Mouse (Mus musculus): ENCODE data around the gene Paqr5.
A peak's percentile ranks its signal among the peaks of the same experiment; 100 is the strongest.

Paqr5 gene

GRCm38 (mm10) chr9:61960753-61961152, 65.9 kb downstream of the Paqr5 start:
- DNase-seq (ENCODE audit: low spot score in 2 of 2) = peak; percentile 24 to 39

GRCm38 (mm10) chr9:61959921-61960569, 66.6 kb downstream of the Paqr5 start:
- DNase-seq (ENCODE audit: low spot score in 2 of 2) = no peak

DNA sequence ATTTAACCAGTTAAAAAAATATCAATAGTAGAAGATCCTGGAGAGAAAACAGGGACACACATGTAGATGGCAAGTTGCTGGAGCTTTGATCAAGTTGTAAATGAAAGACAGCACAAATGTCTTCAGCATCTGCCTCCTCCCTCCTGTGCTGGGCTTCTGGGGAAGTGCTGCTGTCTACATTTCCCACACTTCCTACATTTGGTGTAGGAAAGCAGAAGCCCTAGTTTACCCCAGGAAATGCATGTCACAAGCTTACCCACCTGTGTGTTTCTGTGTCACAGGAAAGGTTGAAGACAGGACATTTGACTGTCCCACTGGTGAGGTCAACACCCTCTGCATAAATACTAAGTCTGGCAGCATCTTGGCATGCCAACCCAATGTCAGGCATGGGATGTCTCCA, 71.9 kb downstream of the Paqr5 start:
- DNase-seq (ENCODE audit: low spot score in 2 of 2) = no peak

GRCm38 (mm10) chr9:61952241-61952640, 74.4 kb downstream of the Paqr5 start:
- DNase-seq (ENCODE audit: low spot score in 2 of 2) = no peak

DNA sequence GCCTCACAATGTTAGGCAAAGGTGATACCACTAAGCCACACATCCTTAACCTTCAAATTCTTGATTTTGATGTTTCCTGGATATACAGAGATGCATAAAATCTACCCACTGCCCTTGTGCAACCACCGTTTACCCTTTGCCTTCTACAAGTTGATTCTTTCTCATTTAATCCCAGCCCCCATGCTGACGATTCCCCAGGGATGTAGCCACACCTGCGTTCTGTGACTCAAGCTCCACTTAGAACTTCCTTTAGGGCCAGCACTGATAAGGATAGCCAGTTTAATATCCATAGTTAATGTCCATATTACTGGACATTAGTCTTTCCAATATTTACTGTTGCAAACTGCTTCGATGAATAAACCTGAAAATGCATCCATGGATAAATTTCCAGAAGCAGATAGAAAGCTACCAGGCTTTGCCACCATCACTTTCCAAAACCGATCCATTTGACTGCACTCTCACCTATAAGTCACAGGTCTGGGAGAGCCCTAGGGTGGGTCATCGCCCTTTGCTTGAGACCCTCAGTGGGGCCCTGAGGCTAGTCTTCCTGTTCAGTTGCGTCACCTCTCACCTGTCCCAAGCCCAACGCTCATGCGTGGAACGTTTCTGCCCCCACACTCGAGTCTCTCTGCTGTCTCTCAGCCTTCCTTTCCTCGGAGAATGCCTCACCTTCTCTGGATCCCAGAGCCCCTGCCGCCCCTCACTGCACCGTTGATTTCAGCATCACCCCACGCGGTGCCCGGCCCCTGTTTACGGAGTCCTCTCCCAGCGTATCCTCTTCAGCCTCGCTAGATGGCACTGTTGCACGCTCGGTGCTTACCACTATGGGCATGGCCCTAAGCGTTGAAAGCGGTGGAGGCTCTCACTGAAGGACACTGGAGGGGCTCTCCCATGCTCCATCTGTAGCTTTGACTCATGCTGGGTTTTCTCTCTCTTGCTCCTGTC, 79.0 kb downstream of the Paqr5 start:
- peak; percentile 70 to 74 for DNase-seq (ENCODE audit: low spot score in 2 of 2)

GRCm38 (mm10) chr9:61946623-61947401, 79.8 kb downstream of the Paqr5 start, which contains the start of gene Kif23:
Gene Kif23 (minus strand): TSS chr9:61946774.
- peak; percentile 96 to 97 for DNase-seq (ENCODE audit: low spot score in 2 of 2)

- DNase-seq (ENCODE audit: low spot score in 2 of 2) = peak; percentile 48 to 52
Observed at GRCm38 (mm10) chr9:61945973-61946611, 80.6 kb downstream of the Paqr5 start.

DNA sequence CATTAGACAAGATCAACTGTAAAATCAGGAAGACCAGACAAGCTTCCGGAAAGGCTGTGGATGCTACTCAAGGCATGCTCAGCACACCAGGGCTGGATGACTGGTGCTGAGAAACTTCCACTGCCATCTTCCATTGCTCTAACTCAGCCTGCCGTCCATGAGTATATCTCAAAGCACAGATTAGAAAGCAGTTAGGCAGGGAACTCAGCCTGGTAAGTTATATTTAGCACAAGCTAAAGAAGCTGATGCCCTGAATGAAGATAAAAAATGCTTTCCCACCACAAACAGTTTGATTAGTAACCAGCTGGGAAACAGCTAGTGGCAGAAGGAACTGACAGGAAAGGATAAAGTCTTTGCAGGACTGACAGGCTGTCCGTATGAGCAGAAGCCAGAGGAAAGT, 85.6 kb downstream of the Paqr5 start:
- no peak for DNase-seq (ENCODE audit: low spot score in 2 of 2)

- no peak for DNase-seq (ENCODE audit: low spot score in 2 of 2)
Observed at GRCm38 (mm10) chr9:61933333-61933732, 93.3 kb downstream of the Paqr5 start.

GRCm38 (mm10) chr9:61932009-61932408, 94.6 kb downstream of the Paqr5 start:
- no peak for DNase-seq (ENCODE audit: low spot score in 2 of 2)

DNA sequence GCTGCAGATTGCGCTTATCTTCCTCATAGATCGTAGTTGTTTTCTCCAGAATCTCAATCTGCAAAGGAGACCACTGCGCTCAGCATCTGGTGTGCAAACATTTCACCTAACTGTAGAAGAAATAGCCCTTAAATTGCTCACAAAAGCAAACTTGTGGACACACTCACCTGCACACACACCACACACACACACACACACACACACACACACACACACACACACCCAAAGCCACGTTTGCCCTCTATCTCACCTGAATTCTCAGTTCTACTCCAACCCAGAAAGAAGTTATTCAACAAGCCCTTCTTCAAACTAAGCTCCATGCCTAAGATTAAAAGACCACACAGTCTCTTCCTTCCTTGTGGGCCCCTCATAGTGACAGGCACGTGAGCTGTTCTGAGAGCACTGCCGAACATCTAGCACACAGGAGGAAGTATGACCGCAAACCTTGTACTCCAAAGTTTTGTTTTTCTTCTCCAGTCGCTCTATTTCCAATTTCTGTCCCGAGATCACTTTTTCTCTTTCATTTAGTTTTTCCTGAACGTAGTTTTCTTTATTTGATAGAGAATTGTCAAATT, 101.5 kb downstream of the Paqr5 start:
- peak in 1 of 2 experiments; percentile 9 for DNase-seq (ENCODE audit: low spot score in 2 of 2)

DNA sequence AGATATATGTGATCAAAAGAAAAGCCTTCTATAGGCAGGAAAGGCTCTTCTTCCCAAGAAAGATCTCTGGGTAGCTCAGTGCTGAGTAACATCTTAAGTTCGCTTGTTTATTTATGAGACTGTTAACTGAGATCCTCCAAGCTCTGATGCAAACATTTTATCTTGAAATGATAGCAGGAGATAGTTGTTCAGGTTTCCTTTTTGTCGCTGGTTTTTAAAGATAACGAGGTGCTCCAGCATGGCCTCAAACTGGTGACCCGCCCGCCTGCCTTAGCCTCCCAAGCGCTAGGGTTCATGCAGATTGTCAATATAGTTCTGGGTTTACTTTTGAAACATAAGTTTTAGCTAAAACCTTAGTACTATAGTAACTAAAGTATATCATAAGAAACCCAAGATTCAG, 106.3 kb downstream of the Paqr5 start:
- no peak for DNase-seq (ENCODE audit: low spot score in 2 of 2)

DNA sequence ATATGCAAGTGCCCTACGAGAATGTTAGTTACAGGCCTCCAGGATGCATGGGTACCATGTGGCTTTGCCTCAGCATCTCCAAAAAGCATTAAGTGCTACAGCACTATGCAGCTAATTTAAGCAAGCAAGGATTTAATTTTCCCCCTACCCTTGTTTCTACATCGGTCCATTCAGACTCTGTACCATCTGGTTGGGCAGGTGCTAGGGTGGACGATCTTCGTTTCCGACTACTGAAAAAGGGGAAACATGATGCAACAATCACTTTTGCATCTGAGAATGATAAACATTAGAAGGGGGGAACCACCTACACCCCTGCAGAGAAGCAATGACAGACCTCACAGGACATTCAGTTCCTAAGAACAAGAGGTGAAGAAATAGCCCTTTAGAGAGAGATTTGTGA, 107.2 kb downstream of the Paqr5 start:
- no peak for DNase-seq (ENCODE audit: low spot score in 2 of 2)

DNA sequence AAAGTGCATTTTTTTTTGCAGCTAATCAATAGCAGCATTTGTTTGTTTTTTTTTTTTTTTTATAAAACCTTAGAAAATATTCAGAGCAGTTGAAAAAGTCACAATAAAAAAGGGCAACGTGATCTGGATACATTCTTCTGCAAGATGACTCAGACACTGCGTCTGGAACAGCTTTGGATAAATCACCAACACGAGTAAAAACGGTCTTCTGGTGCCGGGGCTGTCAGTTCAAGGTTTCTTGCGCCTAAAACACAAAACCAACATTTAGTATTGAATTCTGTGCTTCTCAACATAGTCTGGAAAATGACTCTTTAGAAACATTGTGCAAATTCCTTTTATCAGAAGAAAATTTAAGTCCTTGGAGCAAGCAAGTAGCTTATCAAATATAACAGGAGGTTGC, 109.2 kb downstream of the Paqr5 start:
- no peak for DNase-seq (ENCODE audit: low spot score in 2 of 2)

DNA sequence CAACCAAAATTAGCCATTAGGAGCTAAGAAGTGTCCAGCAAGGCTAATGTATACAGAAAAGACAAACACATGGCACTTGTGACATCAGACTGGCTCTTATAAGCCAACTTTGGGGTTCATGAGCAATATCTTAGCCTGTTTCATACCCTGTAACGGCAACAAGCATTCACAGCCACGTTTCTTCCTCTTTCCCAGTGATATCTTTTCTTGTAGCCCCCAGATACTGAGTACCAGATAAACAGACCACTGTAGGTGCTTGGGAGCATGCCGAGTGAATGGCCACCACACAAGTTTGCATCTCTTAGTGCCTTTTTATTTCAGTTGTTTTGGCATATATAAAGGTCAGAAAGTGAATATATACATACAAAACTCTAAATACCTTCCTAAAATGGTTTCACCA, 109.7 kb downstream of the Paqr5 start:
- DNase-seq (ENCODE audit: low spot score in 2 of 2) = no peak

- no peak for DNase-seq (ENCODE audit: low spot score in 2 of 2)
Observed at GRCm38 (mm10) chr9:61915393-61916005, 111.2 kb downstream of the Paqr5 start.

GRCm38 (mm10) chr9:61914917-61915300, 111.7 kb downstream of the Paqr5 start:
- no peak for DNase-seq (ENCODE audit: low spot score in 2 of 2)

- peak; percentile 97 to 98 for DNase-seq (ENCODE audit: low spot score in 2 of 2)
Observed at GRCm38 (mm10) chr9:61914203-61914916, 112.3 kb downstream of the Paqr5 start, which contains the start of gene Rplp1. Gene Rplp1 (minus strand): TSS chr9:61914542.

DNA sequence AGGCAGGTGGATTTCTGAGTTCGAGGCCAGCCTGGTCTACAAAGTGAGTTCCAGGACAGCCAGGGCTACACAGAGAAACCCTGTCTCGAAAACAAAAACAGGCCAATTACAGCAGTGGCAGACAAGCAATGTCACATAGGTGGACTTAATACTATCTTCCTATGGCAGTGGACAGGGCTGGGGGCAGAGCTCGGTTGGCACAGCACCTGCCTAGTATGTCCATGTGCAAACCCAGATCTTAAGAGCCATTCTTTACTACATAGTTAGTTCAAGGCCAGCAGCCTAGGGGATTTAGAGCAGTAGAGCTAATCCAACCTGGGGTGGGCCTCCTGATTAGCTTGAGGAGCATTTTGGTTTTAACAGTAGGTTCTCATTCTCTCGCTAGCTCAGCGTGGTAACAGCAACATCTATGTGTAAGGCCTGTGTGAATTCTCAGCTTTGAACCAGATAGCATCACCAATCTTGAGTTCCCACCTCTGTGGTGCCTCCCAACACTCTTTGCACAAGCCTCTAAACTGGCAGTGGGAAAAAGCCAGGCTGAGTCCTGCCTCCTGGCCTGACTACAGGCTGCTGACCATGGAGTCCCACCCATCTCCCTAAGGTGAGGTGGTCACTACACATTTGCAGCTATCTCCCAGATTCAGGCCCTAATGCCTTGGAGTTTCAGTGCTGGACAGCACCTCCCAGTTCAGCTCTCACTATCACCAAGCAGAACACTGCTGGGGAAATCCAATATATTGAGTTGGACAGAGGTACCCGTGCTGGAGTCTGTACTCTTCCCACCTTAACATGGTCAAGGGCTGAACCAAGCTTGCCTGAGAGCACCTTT, 115.1 kb downstream of the Paqr5 start:
- no peak for DNase-seq (ENCODE audit: low spot score in 2 of 2)

Data from spleen, postnatal 36 days (tissue).